Mouse (Mus musculus) testis, adult 2 months (tissue): ENCODE results near the gene Nr1h3.

Source experiments
- CTCF ChIP-seq: fragments of 200-500 bp; IDR thresholded peaks from 2 replicates; pipeline ENCODE4 v1.5.1; 2012; ENCODE audit warnings: low read depth, mild to moderate bottlenecking, inconsistent platforms, low read length, moderate library complexity; ENCODE audit not compliant: control insufficient read depth, insufficient read depth, insufficient replicate concordance
- POLR2A ChIP-seq: fragments of 200-500 bp; IDR thresholded peaks from 2 replicates; pipeline ENCODE4 v1.6.1; 2012; ENCODE audit warnings: low read depth, mild to moderate bottlenecking, inconsistent platforms, low read length, moderate library complexity; ENCODE audit not compliant: control insufficient read depth

- TF ChIP-seq POLR2A (no peak), CTCF (no peak)
Measured at GRCm38 (mm10) chr2:91176234-91176633, 26.4 kb downstream of the Nr1h3 start.
